Mouse (Mus musculus) limb, embryonic 13.5 days (tissue): Measurements from ENCODE around the gene En2. TPM values are rescaled to one million over a fixed set of nuclear protein-coding genes. Genes with fewer than 3 reads are reported as not detected.

ENCODE experiments used
- ATAC-seq: fragments of 200-750 bp; cut with Nextera tagmentation; 2 replicates; pipeline ENCODE4 v1.8.0; 2017; ENCODE audit warnings: low read depth, moderate number of reproducible peaks, moderate TSS enrichment; ENCODE audit not compliant: low FRiP score
- H3K27ac ChIP-seq: fragments of 300-500 bp; sonication (generic); 2 replicates; pipeline ENCODE4 v1.5.1; 2015; ENCODE audit warnings: inconsistent platforms, mild to moderate bottlenecking, moderate library complexity
- H3K27me3 ChIP-seq: fragments of 300-500 bp; sonication (generic); 2 replicates; pipeline ENCODE4 v1.6.1; 2015; ENCODE audit warnings: mild to moderate bottlenecking, inconsistent platforms
- H3K36me3 ChIP-seq: fragments of 300-500 bp; sonication (generic); 2 replicates; pipeline ENCODE4 v1.6.1; 2015; ENCODE audit warnings: inconsistent platforms, mild to moderate bottlenecking, moderate library complexity
- H3K4me1 ChIP-seq: fragments of 300-500 bp; sonication (generic); 2 replicates; pipeline ENCODE4 v1.6.1; 2015; ENCODE audit warnings: inconsistent platforms
- H3K4me2 ChIP-seq: fragments of 300-500 bp; sonication (generic); replicated peaks from 2 replicates; pipeline ENCODE4 v1.6.1; 2015; ENCODE audit warnings: inconsistent platforms, mild to moderate bottlenecking, moderate library complexity
- H3K4me3 ChIP-seq: fragments of 300-500 bp; sonication (generic); 2 replicates; pipeline ENCODE4 v1.5.1; 2015; ENCODE audit warnings: moderate library complexity, mild to moderate bottlenecking, inconsistent platforms
- H3K9ac ChIP-seq: fragments of 300-500 bp; sonication (generic); 2 replicates; pipeline ENCODE4 v1.6.1; 2015; ENCODE audit warnings: mild to moderate bottlenecking, inconsistent platforms
- H3K9me3 ChIP-seq: fragments of 300-500 bp; sonication (generic); 2 replicates; pipeline ENCODE4 v1.6.1; 2016; ENCODE audit warnings: inconsistent platforms
- WGBS: fragments of 180-500 bp; shearing (Covaris S2); methylation state at CpG from one replicate; pipeline ENCODE4 v1.1.7; 2015; 5-methylcytosine and 5-hydroxymethylcytosine counted together
- polyA plus RNA-seq: library from polyadenylated mRNA; unstranded; fragments of >200 nt; fragmentation: Nextera tagmentation; extraction: Ambion mirVana; gene quantifications from 2 replicates; pipeline ENCODE4 v1.2.1, GENCODE M21; 2015

The En2 gene
- polyA plus RNA-seq, 1 experiment from 2014 or later = not detected

GRCm38 (mm10) chr5:28136438-28136837 lies 29.1 kb upstream of the En2 start:
- Histone ChIP-seq H3K4me2 (no peak overlapping the region), H3K27me3 (peaks cover 55% of the 10 kb centered on the region), H3K9me3 (no peaks in the 10 kb centered on the region), H3K27ac (no peak overlapping the region), H3K36me3 (no peaks in the 10 kb centered on the region), H3K4me1 (no peaks in the 10 kb centered on the region), H3K4me3 (no peak overlapping the region), H3K9ac (no peak overlapping the region)
- peak; percentile 40; the same call in 1 of the 2 replicates for ATAC-seq
- WGBS = 30% methylated on average over 2 of the region's 2 CpGs

- Histone ChIP-seq H3K4me1 (no peaks in the 10 kb centered on the region), H3K27ac (no peak overlapping the region), H3K4me3 (no peak overlapping the region), H3K27me3 (peaks cover 17% of the 10 kb centered on the region), H3K4me2 (no peak overlapping the region), H3K36me3 (no peaks in the 10 kb centered on the region), H3K9ac (no peak overlapping the region), H3K9me3 (no peaks in the 10 kb centered on the region)
- ATAC-seq = no peak
Measured at GRCm38 (mm10) chr5:28144555-28144954, 20.9 kb upstream of the En2 start.

- whole genome bisulfite sequencing = 73% methylated on average over 8 of the region's 8 CpGs
- Histone ChIP-seq H3K9me3 (no peaks in the 10 kb centered on the region), H3K36me3 (no peaks in the 10 kb centered on the region)
Measured at GRCm38 (mm10) chr5:28146018-28146417, 19.5 kb upstream of the En2 start.

GRCm38 (mm10) chr5:28148473-28148872 lies 17.0 kb upstream of the En2 start:
- Histone ChIP-seq H3K4me2 (no peak overlapping the region), H3K4me3 (no peak overlapping the region), H3K9me3 (no peaks in the 10 kb centered on the region), H3K36me3 (no peaks in the 10 kb centered on the region), H3K27me3 (peaks cover 47% of the 10 kb centered on the region), H3K4me1 (no peaks in the 10 kb centered on the region), H3K9ac (no peak overlapping the region), H3K27ac (no peak overlapping the region)
- no peak for ATAC-seq
- 34% methylated on average over 3 of the region's 3 CpGs for WGBS

More at GRCm38 (mm10) chr5:28146018-28146417, 19.5 kb upstream of the En2 start:
- Histone ChIP-seq H3K4me3 (no peak overlapping the region), H3K27ac (no peak overlapping the region), H3K4me1 (no peaks in the 10 kb centered on the region), H3K9ac (no peak overlapping the region), H3K27me3 (peaks cover 25% of the 10 kb centered on the region), H3K4me2 (no peak overlapping the region)
- no peak for ATAC-seq

GRCm38 (mm10) chr5:28149436-28149835 lies 16.1 kb upstream of the En2 start:
- ATAC-seq = no peak

GRCm38 (mm10) chr5:28157044-28157730 lies 8.3 kb upstream of the En2 start:
- H3K9ac ChIP-seq = no peak overlapping the region
- H3K36me3 ChIP-seq = no peaks in the 10 kb centered on the region
- peaks cover 96% of the 10 kb centered on the region for H3K27me3 ChIP-seq
- no peaks in the 10 kb centered on the region for H3K9me3 ChIP-seq
- H3K4me3 ChIP-seq = no peak overlapping the region
- WGBS = 2% methylated on average over 9 of the region's 9 CpGs
- no peak overlapping the region for H3K4me2 ChIP-seq
- no peak for ATAC-seq
- H3K27ac ChIP-seq = no peak overlapping the region
- peaks cover 11% of the 10 kb centered on the region for H3K4me1 ChIP-seq

More at GRCm38 (mm10) chr5:28149436-28149835, 16.1 kb upstream of the En2 start:
- H3K27ac ChIP-seq = no peak overlapping the region
- H3K9ac ChIP-seq = no peak overlapping the region
- peaks cover 53% of the 10 kb centered on the region for H3K27me3 ChIP-seq
- no peak overlapping the region for H3K4me2 ChIP-seq
- H3K4me3 ChIP-seq = no peak overlapping the region
- WGBS = 89% methylated on average over 3 of the region's 3 CpGs
- no peaks in the 10 kb centered on the region for H3K36me3 ChIP-seq
- H3K9me3 ChIP-seq = no peaks in the 10 kb centered on the region
- no peaks in the 10 kb centered on the region for H3K4me1 ChIP-seq

GRCm38 (mm10) chr5:28157781-28158180 lies 7.7 kb upstream of the En2 start:
- no peak overlapping the region for H3K4me3 ChIP-seq
- H3K36me3 ChIP-seq = no peaks in the 10 kb centered on the region
- H3K9ac ChIP-seq = no peak overlapping the region
- peaks cover 11% of the 10 kb centered on the region for H3K4me1 ChIP-seq
- H3K9me3 ChIP-seq = no peaks in the 10 kb centered on the region
- H3K4me2 ChIP-seq = peak overlapping the region; percentile 49
- no peak for ATAC-seq
- H3K27ac ChIP-seq = no peak overlapping the region
- 1% methylated on average over 17 of the region's 17 CpGs for WGBS
- H3K27me3 ChIP-seq = peaks cover 96% of the 10 kb centered on the region

GRCm38 (mm10) chr5:28158308-28159071 lies 7.0 kb upstream of the En2 start:
- Histone ChIP-seq H3K36me3 (no peaks in the 10 kb centered on the region), H3K9ac (no peak overlapping the region), H3K4me1 (peaks cover 11% of the 10 kb centered on the region), H3K4me3 (peak overlapping the region; percentile 20), H3K27me3 (peaks cover 96% of the 10 kb centered on the region), H3K4me2 (peak overlapping the region; percentile 49), H3K9me3 (no peaks in the 10 kb centered on the region), H3K27ac (no peak overlapping the region)
- ATAC-seq = no peak; the same call in 1 of the 2 replicates
- WGBS = under 1% methylated on average over 31 of the region's 31 CpGs

- no peak overlapping the region for H3K4me3 ChIP-seq
- no peak overlapping the region for H3K4me2 ChIP-seq
- peaks cover 11% of the 10 kb centered on the region for H3K4me1 ChIP-seq
- H3K9me3 ChIP-seq = no peaks in the 10 kb centered on the region
- no peak for ATAC-seq
- no peaks in the 10 kb centered on the region for H3K36me3 ChIP-seq
- peaks cover 96% of the 10 kb centered on the region for H3K27me3 ChIP-seq
- WGBS = 1% methylated on average over 15 of the region's 15 CpGs
- no peak overlapping the region for H3K9ac ChIP-seq
- H3K27ac ChIP-seq = no peak overlapping the region
Measured at GRCm38 (mm10) chr5:28159072-28159458, 6.4 kb upstream of the En2 start.

- Histone ChIP-seq H3K4me2 (no peak overlapping the region), H3K9me3 (no peaks in the 10 kb centered on the region), H3K9ac (no peak overlapping the region), H3K27ac (no peak overlapping the region), H3K4me3 (no peak overlapping the region), H3K36me3 (no peaks in the 10 kb centered on the region), H3K27me3 (peaks cover 99% of the 10 kb centered on the region), H3K4me1 (peaks cover 13% of the 10 kb centered on the region)
- WGBS = 1% methylated on average over 8 of the region's 8 CpGs
- ATAC-seq = no peak
Measured at GRCm38 (mm10) chr5:28159891-28160470, 5.5 kb upstream of the En2 start.

- WGBS = under 1% methylated on average over 20 of the region's 20 CpGs
Measured at GRCm38 (mm10) chr5:28161383-28161937, 4.0 kb upstream of the En2 start.

GRCm38 (mm10) chr5:28161938-28162402 lies 3.5 kb upstream of the En2 start:
- Histone ChIP-seq H3K4me2 (0 out of 2 replicates have a peak overlapping the region, but pooled peaks have one; percentile 5), H3K27ac (no peak overlapping the region), H3K9ac (no peak overlapping the region), H3K36me3 (no peaks in the 10 kb centered on the region), H3K9me3 (no peaks in the 10 kb centered on the region), H3K27me3 (peaks cover 99% of the 10 kb centered on the region), H3K4me3 (0 out of 2 replicates have a peak overlapping the region, but pooled peaks have one; percentile 7), H3K4me1 (peaks cover 32% of the 10 kb centered on the region)
- ATAC-seq = no peak
- WGBS = under 1% methylated on average over 24 of the region's 24 CpGs

More at GRCm38 (mm10) chr5:28161383-28161937, 4.0 kb upstream of the En2 start:
- Histone ChIP-seq H3K4me2 (0 out of 2 replicates have a peak overlapping the region, but pooled peaks have one; percentile 5), H3K4me3 (0 out of 2 replicates have a peak overlapping the region, but pooled peaks have one; percentile 7), H3K27ac (no peak overlapping the region), H3K36me3 (no peaks in the 10 kb centered on the region), H3K9ac (no peak overlapping the region), H3K27me3 (peaks cover 99% of the 10 kb centered on the region), H3K9me3 (no peaks in the 10 kb centered on the region), H3K4me1 (peaks cover 27% of the 10 kb centered on the region)
- ATAC-seq = no peak
